Mouse (Mus musculus) adipocyte (in vitro differentiated cells): Measurements from ENCODE around the gene Mpi.

Experiments used
- DNase-seq: peaks from one replicate; pipeline ENCODE4 v3.0.0-alpha.2; 2016; ENCODE audit warnings: low spot score

Mpi gene

GRCm38 (mm10) chr9:57561711-57562099 is 9.1 kb upstream of the Mpi start:
- no peak for DNase-seq

- peak; percentile 93 for DNase-seq
Measured at GRCm38 (mm10) chr9:57560861-57561710, 8.5 kb upstream of the Mpi start, which contains the start of gene Scamp2. TSS of gene Scamp2 (plus strand) at chr9:57560943.

GRCm38 (mm10) chr9:57560263-57560662 is 7.7 kb upstream of the Mpi start:
- no peak for DNase-seq

GRCm38 (mm10) chr9:57559568-57559967 is 7.0 kb upstream of the Mpi start:
- no peak for DNase-seq

- DNase-seq: no peak
Measured at GRCm38 (mm10) chr9:57558625-57559024, 6.1 kb upstream of the Mpi start.

GRCm38 (mm10) chr9:57557215-57557614 is 4.7 kb upstream of the Mpi start:
- no peak for DNase-seq

- no peak for DNase-seq
Measured at GRCm38 (mm10) chr9:57554753-57555152, 2.2 kb upstream of the Mpi start.

- DNase-seq: no peak
Measured at GRCm38 (mm10) chr9:57553119-57553518, 556 bp upstream of the Mpi start.

- DNase-seq: no peak
Measured at GRCm38 (mm10) chr9:57550126-57550862, 2.3 kb downstream of the Mpi start.

GRCm38 (mm10) chr9:57549186-57549585 is 3.4 kb downstream of the Mpi start:
- no peak for DNase-seq

- DNase-seq: no peak
Measured at GRCm38 (mm10) chr9:57547869-57548268, 4.7 kb downstream of the Mpi start.

- peak; percentile 93 for DNase-seq
Measured at GRCm38 (mm10) chr9:57547287-57547686, 5.3 kb downstream of the Mpi start.

- DNase-seq: no peak
Measured at GRCm38 (mm10) chr9:57543951-57544350, 8.6 kb downstream of the Mpi start.

GRCm38 (mm10) chr9:57541312-57541711 is 11.3 kb downstream of the Mpi start:
- DNase-seq: peak; percentile 83

- no peak for DNase-seq
Measured at GRCm38 (mm10) chr9:57539550-57539949, 13.0 kb downstream of the Mpi start.

- peak; percentile 54 for DNase-seq
Measured at GRCm38 (mm10) chr9:57537728-57538181, 14.8 kb downstream of the Mpi start.

- peak; percentile 89 for DNase-seq
Measured at GRCm38 (mm10) chr9:57537044-57537727, 15.4 kb downstream of the Mpi start, which contains the start of gene Fam219b. TSS of gene Fam219b (plus strand) at chr9:57537528.

- peak; percentile 89 for DNase-seq
Measured at GRCm38 (mm10) chr9:57536362-57536761, 16.2 kb downstream of the Mpi start.

- no peak for DNase-seq
Measured at GRCm38 (mm10) chr9:57531946-57532345, 20.6 kb downstream of the Mpi start.

GRCm38 (mm10) chr9:57526435-57526834 is 26.1 kb downstream of the Mpi start:
- DNase-seq: no peak

- DNase-seq: no peak
Measured at GRCm38 (mm10) chr9:57525516-57525915, 27.0 kb downstream of the Mpi start.

- DNase-seq: no peak
Measured at GRCm38 (mm10) chr9:57524439-57524838, 28.1 kb downstream of the Mpi start.
